In the genomic region with DNA sequence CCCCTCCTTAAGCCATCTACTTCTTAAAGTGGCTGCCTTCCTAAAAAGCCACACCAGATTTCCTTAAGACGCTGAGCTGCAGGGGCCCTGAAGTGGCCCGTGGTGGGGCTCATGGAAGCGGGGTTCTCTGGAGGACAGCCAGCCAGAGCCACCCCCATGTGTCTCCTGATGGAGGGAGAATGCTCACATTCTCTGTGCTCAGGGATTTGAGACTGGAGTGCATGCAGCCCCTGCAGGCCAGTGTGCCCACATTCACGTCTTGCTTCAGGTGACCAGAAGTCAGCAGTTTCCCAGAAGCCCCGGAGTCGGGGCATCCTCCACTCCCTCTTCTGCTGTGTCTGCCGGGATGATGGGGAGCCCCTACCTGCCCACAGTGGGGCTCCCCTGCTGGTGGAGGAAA, we compare ENCODE assay signal across 8 mouse cellular contexts. TPM values are rescaled to one million over a fixed set of nuclear protein-coding genes. Genes with fewer than 3 reads are reported as not detected.
DNase-seq lines count a peak whose midpoint lies in the region; ATAC-seq and TF ChIP-seq lines count a peak whose summit lies in the region.

No protein-coding gene starts in this region.

- no peaks in the 10 kb centered on the region for H3K9me3 ChIP-seq in kidney, embryonic 14.5 days (ENCODE audit: control insufficient read depth, low read length)
- no peaks in the 10 kb centered on the region for H3K9me3 ChIP-seq in embryonic facial prominence, embryonic 11.5 days (replicated peaks; ENCODE audit: control insufficient read depth, low read length)
- H3K9me3 ChIP-seq in intestine, embryonic 14.5 days (ENCODE audit: control insufficient read depth, low read length) = no peaks in the 10 kb centered on the region
- no peaks in the 10 kb centered on the region for H3K9me3 ChIP-seq in midbrain, postnatal 0 days (ENCODE audit: low read length)

- peak overlapping the region; percentile 99 for H3K4me2 ChIP-seq in kidney, embryonic 14.5 days (replicated peaks; ENCODE audit: low read depth, low read length)
- peak overlapping the region; percentile 97 for H3K4me2 ChIP-seq in embryonic facial prominence, embryonic 11.5 days (ENCODE audit: low read depth, low read length)
- peak overlapping the region; percentile 97 for H3K4me2 ChIP-seq in intestine, embryonic 14.5 days (ENCODE audit: low read length)
- H3K4me2 ChIP-seq in midbrain, postnatal 0 days (ENCODE audit: low read depth, low read length, poor library complexity, severe bottlenecking) = peak overlapping the region; percentile 97

- peaks cover 27% of the 10 kb centered on the region for H3K4me1 ChIP-seq in kidney, embryonic 14.5 days (ENCODE audit: control insufficient read depth, insufficient read depth, low read length)
- H3K4me1 ChIP-seq in embryonic facial prominence, embryonic 11.5 days (ENCODE audit: control insufficient read depth, insufficient read depth, low read length) = peaks cover 3% of the 10 kb centered on the region; the same call in 1 of the 2 replicates
- H3K4me1 ChIP-seq in intestine, embryonic 14.5 days (replicated peaks; ENCODE audit: control insufficient read depth, insufficient read depth, low read length) = peaks cover 27% of the 10 kb centered on the region
- peaks cover 6% of the 10 kb centered on the region for H3K4me1 ChIP-seq in midbrain, postnatal 0 days (ENCODE audit: insufficient read depth, low read length)

- ATAC-seq in kidney, embryonic 14.5 days (ENCODE audit: low FRiP score, low TSS enrichment) = no peak
- no peak for ATAC-seq in embryonic facial prominence, embryonic 11.5 days (replicated peaks; ENCODE audit: insufficient number of reproducible peaks, low FRiP score, low TSS enrichment, low read depth)
- ATAC-seq in intestine, embryonic 14.5 days (replicated peaks; ENCODE audit: low FRiP score, low TSS enrichment, low read depth) = no peak
- ATAC-seq in midbrain, postnatal 0 days (ENCODE audit: low FRiP score) = no peak
- no peak for ATAC-seq in granulocyte monocyte progenitor cell, adult 5-6 weeks (replicated peaks; ENCODE audit: poor library complexity, severe bottlenecking)

- H3K9ac ChIP-seq in kidney, embryonic 14.5 days (ENCODE audit: low read depth, low read length) = peak overlapping the region; percentile 99
- H3K9ac ChIP-seq in embryonic facial prominence, embryonic 11.5 days (replicated peaks; ENCODE audit: low read length) = peak overlapping the region; percentile 96
- peak overlapping the region; percentile 99 for H3K9ac ChIP-seq in intestine, embryonic 14.5 days (ENCODE audit: low read length)
- H3K9ac ChIP-seq in midbrain, postnatal 0 days (replicated peaks; ENCODE audit: low read length, poor library complexity, severe bottlenecking) = 0 out of 2 replicates have a peak overlapping the region, but pooled peaks have one; percentile 67

- peaks cover 21% of the 10 kb centered on the region for H3K36me3 ChIP-seq in kidney, embryonic 14.5 days (ENCODE audit: control insufficient read depth, insufficient read depth, low read length)
- H3K36me3 ChIP-seq in embryonic facial prominence, embryonic 11.5 days (replicated peaks; ENCODE audit: control insufficient read depth, insufficient read depth, low read depth, low read length) = peaks cover 8% of the 10 kb centered on the region
- peaks cover 22% of the 10 kb centered on the region for H3K36me3 ChIP-seq in intestine, embryonic 14.5 days (ENCODE audit: control insufficient read depth, insufficient read depth, low read length)
- no peaks in the 10 kb centered on the region for H3K36me3 ChIP-seq in midbrain, postnatal 0 days (ENCODE audit: insufficient read depth, low read length)

- no peak for DNase-seq in kidney, postnatal 14 days
- no peak for DNase-seq in embryonic facial prominence, embryonic 11.5 days (ENCODE audit: low spot score)
- no peak for DNase-seq in intestine, embryonic 14.5 days (ENCODE audit: low spot score)
- no peak for DNase-seq in midbrain, postnatal 0 days (ENCODE audit: low spot score)
- no peak for DNase-seq in adrenal gland, adult 2 months
- DNase-seq in lung, postnatal 36 days = no peak

- peak overlapping the region; percentile 65; the same call in 1 of the 2 replicates for H3K27ac ChIP-seq in kidney, embryonic 14.5 days (ENCODE audit: low read depth, low read length)
- no peak overlapping the region for H3K27ac ChIP-seq in embryonic facial prominence, embryonic 11.5 days (replicated peaks; ENCODE audit: low read depth, low read length)
- H3K27ac ChIP-seq in intestine, embryonic 14.5 days (ENCODE audit: low read depth) = peak overlapping the region; percentile 99; the same call in 1 of the 2 replicates
- H3K27ac ChIP-seq in midbrain, postnatal 0 days (ENCODE audit: low read depth, low read length) = no peak overlapping the region

- peak; percentile 1; the same call in 1 of the 2 replicates for TF ChIP-seq CTCF in midbrain, postnatal 0 days (IDR thresholded peaks at IDR 0.05)

- WGBS in kidney, embryonic 14.5 days = 50% methylated on average over 7 of the region's 7 CpGs
- WGBS in embryonic facial prominence, embryonic 11.5 days = 44% methylated on average over 7 of the region's 7 CpGs
- WGBS in intestine, embryonic 14.5 days = 39% methylated on average over 7 of the region's 7 CpGs
- 38% methylated on average over 7 of the region's 7 CpGs for WGBS in midbrain, postnatal 0 days

- H3K4me3 ChIP-seq in kidney, embryonic 14.5 days (ENCODE audit: low read length) = peak overlapping the region; percentile 94
- peak overlapping the region; percentile 98 for H3K4me3 ChIP-seq in embryonic facial prominence, embryonic 11.5 days (ENCODE audit: low read depth, low read length)
- peak overlapping the region; percentile 85 for H3K4me3 ChIP-seq in intestine, embryonic 14.5 days (ENCODE audit: low read depth, low read length)
- H3K4me3 ChIP-seq in midbrain, postnatal 0 days (ENCODE audit: low read depth, low read length) = peak overlapping the region; percentile 86; the same call in 1 of the 2 replicates

- no peaks in the 10 kb centered on the region for H3K27me3 ChIP-seq in kidney, embryonic 14.5 days (ENCODE audit: control insufficient read depth, insufficient read depth, low read length)
- peaks cover 2% of the 10 kb centered on the region; the same call in 1 of the 2 replicates for H3K27me3 ChIP-seq in embryonic facial prominence, embryonic 11.5 days (ENCODE audit: control insufficient read depth, insufficient read depth, low read length)
- no peaks in the 10 kb centered on the region for H3K27me3 ChIP-seq in intestine, embryonic 14.5 days (replicated peaks; ENCODE audit: control insufficient read depth, insufficient read depth, low read length)
- H3K27me3 ChIP-seq in midbrain, postnatal 0 days (ENCODE audit: insufficient read depth, low read length) = 0 out of 2 replicates have a peak, but pooled peaks cover 13% of the 10 kb centered on the region

RNA-seq across cellular contexts. Expression of gene Ctdsp1, which starts 1.7 kb away (rescaled TPM):
- 66.7 and 86.0 TPM in 2 replicates for polyA plus RNA-seq in kidney, embryonic 14.5 days (2014; fragmentation: Nextera tagmentation; extraction: Ambion mirVana)
- polyA plus RNA-seq in embryonic facial prominence, embryonic 11.5 days (2014; fragmentation: Nextera tagmentation; extraction: Ambion mirVana) = 60.0 and 66.2 TPM in 2 replicates
- polyA plus RNA-seq in intestine, embryonic 14.5 days (2014; fragmentation: Nextera tagmentation; extraction: Ambion mirVana) = 86.8 and 87.1 TPM in 2 replicates
- 23.9 and 29.3 TPM in 2 replicates for total RNA-seq in midbrain, postnatal 0 days (2014; rRNA removed)
- polyA plus RNA-seq in midbrain, postnatal 0 days (2015; fragmentation: Nextera tagmentation; extraction: Ambion mirVana) = 11.7 and 12.1 TPM in 2 replicates
- total RNA-seq in granulocyte monocyte progenitor cell, adult 5-6 weeks (2014; fragmentation: Nextera tagmentation) = 81.8 and 98.1 TPM in 2 replicates
- 27.7 and 33.9 TPM in 2 replicates for total RNA-seq in granulocyte monocyte progenitor cell, adult 5-6 weeks (2017)
- total RNA-seq in adrenal gland, adult 2 months (2021) = 100 to 1,000 TPM; 169 to 172 TPM
- 195 and 226 TPM in 2 replicates for polyA plus RNA-seq in adrenal gland, adult 2 months (2012; rRNA removed)

RNA-seq across cellular contexts. Expression of gene Vil1, which starts 16.2 kb away (rescaled TPM):
- 2.8 and 6.7 TPM in 2 replicates for polyA plus RNA-seq in kidney, embryonic 14.5 days (2014; fragmentation: Nextera tagmentation; extraction: Ambion mirVana)
- polyA plus RNA-seq in embryonic facial prominence, embryonic 11.5 days (2014; fragmentation: Nextera tagmentation; extraction: Ambion mirVana) = 0.07 and 0.11 TPM in 2 replicates
- 58.1 and 64.7 TPM in 2 replicates for polyA plus RNA-seq in intestine, embryonic 14.5 days (2014; fragmentation: Nextera tagmentation; extraction: Ambion mirVana)
- 0.38 and 0.80 TPM in 2 replicates for total RNA-seq in midbrain, postnatal 0 days (2014; rRNA removed)
- 0.31 and 0.43 TPM in 2 replicates for polyA plus RNA-seq in midbrain, postnatal 0 days (2015; fragmentation: Nextera tagmentation; extraction: Ambion mirVana)
- total RNA-seq in granulocyte monocyte progenitor cell, adult 5-6 weeks (2014; fragmentation: Nextera tagmentation) = 0.09 TPM in 1 of 2 replicates, not detected in the other
- not detected in 2 replicates for total RNA-seq in granulocyte monocyte progenitor cell, adult 5-6 weeks (2017)
- 1 to 10 TPM in 1 of 2 experiments, under 1 TPM in 1; 0.95 to 1.1 TPM for total RNA-seq in adrenal gland, adult 2 months (2021)
- 0.13 and 0.20 TPM in 2 replicates for polyA plus RNA-seq in adrenal gland, adult 2 months (2012; rRNA removed)

RNA-seq across cellular contexts. Expression of gene Slc11a1, which starts 18.0 kb away (rescaled TPM):
- 2.0 and 5.2 TPM in 2 replicates for polyA plus RNA-seq in kidney, embryonic 14.5 days (2014; fragmentation: Nextera tagmentation; extraction: Ambion mirVana)
- 2.4 and 4.9 TPM in 2 replicates for polyA plus RNA-seq in embryonic facial prominence, embryonic 11.5 days (2014; fragmentation: Nextera tagmentation; extraction: Ambion mirVana)
- polyA plus RNA-seq in intestine, embryonic 14.5 days (2014; fragmentation: Nextera tagmentation; extraction: Ambion mirVana) = 5.9 and 6.6 TPM in 2 replicates
- 7.8 and 12.6 TPM in 2 replicates for total RNA-seq in midbrain, postnatal 0 days (2014; rRNA removed)
- polyA plus RNA-seq in midbrain, postnatal 0 days (2015; fragmentation: Nextera tagmentation; extraction: Ambion mirVana) = 1.3 and 1.7 TPM in 2 replicates
- total RNA-seq in granulocyte monocyte progenitor cell, adult 5-6 weeks (2014; fragmentation: Nextera tagmentation) = 0.38 and 0.49 TPM in 2 replicates
- 0.26 and 0.69 TPM in 2 replicates for total RNA-seq in granulocyte monocyte progenitor cell, adult 5-6 weeks (2017)
- 10 to 100 TPM; 13.1 to 16.3 TPM for total RNA-seq in adrenal gland, adult 2 months (2021)
- 39.4 and 50.7 TPM in 2 replicates for polyA plus RNA-seq in adrenal gland, adult 2 months (2012; rRNA removed)

RNA-seq across cellular contexts. Expression of gene Catip, which starts 31.1 kb away (rescaled TPM):
- polyA plus RNA-seq in kidney, embryonic 14.5 days (2014; fragmentation: Nextera tagmentation; extraction: Ambion mirVana) = 0.44 and 0.79 TPM in 2 replicates
- 0.22 and 0.36 TPM in 2 replicates for polyA plus RNA-seq in embryonic facial prominence, embryonic 11.5 days (2014; fragmentation: Nextera tagmentation; extraction: Ambion mirVana)
- polyA plus RNA-seq in intestine, embryonic 14.5 days (2014; fragmentation: Nextera tagmentation; extraction: Ambion mirVana) = 0.60 and 0.82 TPM in 2 replicates
- 2.7 and 4.0 TPM in 2 replicates for total RNA-seq in midbrain, postnatal 0 days (2014; rRNA removed)
- polyA plus RNA-seq in midbrain, postnatal 0 days (2015; fragmentation: Nextera tagmentation; extraction: Ambion mirVana) = 1.6 and 2.4 TPM in 2 replicates
- 1.9 TPM in 1 of 2 replicates, not detected in the other for total RNA-seq in granulocyte monocyte progenitor cell, adult 5-6 weeks (2014; fragmentation: Nextera tagmentation)
- not detected in 2 replicates for total RNA-seq in granulocyte monocyte progenitor cell, adult 5-6 weeks (2017)
- under 1 TPM; 0.29 to 0.69 TPM for total RNA-seq in adrenal gland, adult 2 months (2021)
- 0.24 and 0.51 TPM in 2 replicates for polyA plus RNA-seq in adrenal gland, adult 2 months (2012; rRNA removed)

Comparison
In these comparisons a context has a peak if more than half of its experiments do, and no peak if none do; other contexts are left out.
1. H3K27ac ChIP-seq: peak in kidney, embryonic 14.5 days (single experiment) and intestine, embryonic 14.5 days (single experiment); none in embryonic facial prominence, embryonic 11.5 days (single experiment) and midbrain, postnatal 0 days (single experiment).
2. Peak in every context shown above with its lines, with median percentiles within 50 percentile points of each other: H3K4me2 ChIP-seq, H3K4me3 ChIP-seq and H3K9ac ChIP-seq.